Mouse (Mus musculus) bone marrow macrophage, adult 2 months (primary cell): ENCODE measurements around the gene Slc5a9.

Experiments
- CTCF ChIP-seq: IDR thresholded peaks from 2 replicates; pipeline ENCODE4 v1.5.1; 2012; ENCODE audit warnings: low read depth, mild to moderate bottlenecking, low read length, moderate library complexity
- POLR2A ChIP-seq: IDR thresholded peaks from 2 replicates; pipeline ENCODE4 v1.6.1; 2012; ENCODE audit warnings: mild to moderate bottlenecking, low read depth, low read length, borderline replicate concordance

- TF ChIP-seq CTCF (no peak), POLR2A (no peak)
These were observed 16.1 kb downstream of the Slc5a9 start for GRCm38 (mm10) chr4:111886607-111887006.
